Mouse (Mus musculus) heart, adult 2 months (tissue): ENCODE data around the gene Col16a1. TPM values are rescaled to one million over a fixed set of nuclear protein-coding genes. Genes with fewer than 3 reads are reported as not detected.
A peak's percentile ranks its signal among the peaks of the same experiment; 100 is the strongest.

ENCODE experiments used
- DNase-seq, 2 experiments: peaks; one replicate each; pipeline ENCODE4 v3.0.0; 2021
- H3K27ac ChIP-seq: fragments of 200-600 bp; 2 replicates; pipeline ENCODE4 v1.8.1; 2022
- H3K27me3 ChIP-seq: fragments of 200-500 bp; 2 replicates; pipeline ENCODE4 v1.6.1; 2012; ENCODE audit warnings: mild to moderate bottlenecking, low read length, inconsistent platforms, mixed read lengths; ENCODE audit not compliant: control insufficient read depth, insufficient read depth
- H3K36me3 ChIP-seq: fragments of 200-500 bp; 2 replicates; pipeline ENCODE4 v1.6.1; 2012; ENCODE audit warnings: low read length, inconsistent platforms; ENCODE audit not compliant: control insufficient read depth, insufficient read depth
- H3K4me1 ChIP-seq: fragments of 200-500 bp; 2 replicates; pipeline ENCODE4 v1.6.1; 2011; ENCODE audit warnings: low read length; ENCODE audit not compliant: control insufficient read depth, insufficient read depth
- H3K4me3 ChIP-seq: fragments of 200-600 bp; 2 replicates; pipeline ENCODE4 v1.8.1; 2022
- H3K79me2 ChIP-seq: fragments of 200-500 bp; replicated peaks from 2 replicates; pipeline ENCODE4 v1.6.1; 2012; ENCODE audit warnings: mild to moderate bottlenecking, inconsistent platforms, low read length, moderate library complexity, mixed read lengths; ENCODE audit not compliant: control insufficient read depth, insufficient read depth
- H3K9ac ChIP-seq: fragments of 200-500 bp; 2 replicates; pipeline ENCODE4 v1.6.1; 2012; ENCODE audit warnings: low read depth, mild to moderate bottlenecking, control low read depth, inconsistent platforms, low read length, mixed read lengths
- CTCF ChIP-seq: fragments of 200-600 bp; IDR thresholded peaks from 2 replicates; pipeline ENCODE4 v1.8.1; 2022; ENCODE audit warnings: antibody characterized with exemption, mild to moderate bottlenecking, moderate library complexity
- EP300 ChIP-seq: fragments of 200-500 bp; IDR thresholded peaks from 2 replicates; pipeline ENCODE4 v1.6.1; 2011; ENCODE audit warnings: low read depth, low read length, control low read depth; ENCODE audit not compliant: insufficient read depth
- POLR2A ChIP-seq: fragments of 200-500 bp; IDR thresholded peaks from 2 replicates; pipeline ENCODE4 v1.6.1; 2011; ENCODE audit warnings: mild to moderate bottlenecking, low read depth, low read length, control low read depth; ENCODE audit not compliant: insufficient read depth
- WGBS: fragments of 180-500 bp; shearing (Covaris S2); methylation state at CpG from one replicate; pipeline ENCODE4 v1.1.7; 2018; 5-methylcytosine and 5-hydroxymethylcytosine counted together
- intact Hi-C: fragments of 180-260 bp; cut with DNase I; formaldehyde crosslinking; loops from one replicate; pipeline ENCODE4 v1.15.1; 2025
- polyA plus RNA-seq: library from polyadenylated mRNA; depleted of rRNA; stranded (reverse); fragments of >200 nt; gene quantifications from 2 replicates; pipeline ENCODE4 v1.2.3, GENCODE M21; 2012
- total RNA-seq, 2 experiments: library from RNA; stranded (reverse); gene quantifications; 2 replicates each; pipeline ENCODE4 v1.2.3; 2021

Col16a1 gene
- total and polyA plus RNA-seq, 3 experiments = 5.0 to 8.4 (median 5.5) TPM

- peak overlapping the region; percentile 56 for H3K9ac ChIP-seq
- H3K4me1 ChIP-seq = peaks cover 7% of the 10 kb centered on the region
- peak; percentile 99 to 100 for DNase-seq
- H3K27ac ChIP-seq = peak overlapping the region; percentile 92
- H3K79me2 ChIP-seq = peaks cover 8% of the 10 kb centered on the region; the same call in 1 of the 2 replicates
- H3K4me3 ChIP-seq = peak overlapping the region; percentile 65
- no peaks in the 10 kb centered on the region for H3K27me3 ChIP-seq
- H3K36me3 ChIP-seq = peaks cover 2% of the 10 kb centered on the region; the same call in 1 of the 2 replicates
- WGBS = under 1% methylated on average over 39 of the region's 39 CpGs
- TF ChIP-seq POLR2A (peak; percentile 84), EP300 (no peak)
- intact Hi-C loops = no loop called here
Measured at GRCm38 (mm10) chr4:130107444-130108131, 59.9 kb downstream of the Col16a1 start.

DNA sequence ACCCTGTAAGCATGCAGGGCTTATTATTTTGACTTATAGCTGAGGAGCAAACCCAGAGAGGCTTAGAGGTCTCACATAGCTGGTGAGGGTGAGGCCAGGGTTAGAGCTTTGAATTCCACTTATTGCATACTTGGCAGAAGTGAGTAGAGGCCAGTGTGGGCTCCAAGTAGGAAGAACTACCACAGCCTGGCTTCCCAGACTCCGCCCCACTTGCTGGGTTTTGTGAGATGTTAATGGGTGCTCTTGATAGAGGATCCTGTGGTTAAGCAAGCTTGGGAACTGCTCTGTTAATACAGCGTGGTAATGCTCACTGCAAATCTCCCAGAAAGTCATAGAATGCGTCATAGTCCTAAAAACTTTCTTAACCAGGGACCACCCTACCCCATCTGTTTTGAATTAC, 61.3 kb downstream of the Col16a1 start:
- H3K4me1 ChIP-seq = peaks cover 7% of the 10 kb centered on the region
- H3K4me3 ChIP-seq = no peak overlapping the region
- intact Hi-C loops = no loop called here
- DNase-seq = no peak
- no peak for TF ChIP-seq POLR2A
- no peak for TF ChIP-seq EP300
- no peak for TF ChIP-seq CTCF
- H3K36me3 ChIP-seq = peaks cover 2% of the 10 kb centered on the region; the same call in 1 of the 2 replicates
- H3K9ac ChIP-seq = no peak overlapping the region
- peaks cover 9% of the 10 kb centered on the region; the same call in 1 of the 2 replicates for H3K79me2 ChIP-seq
- H3K27me3 ChIP-seq = no peaks in the 10 kb centered on the region
- no peak overlapping the region for H3K27ac ChIP-seq
- WGBS = 83% methylated on average over 3 of the region's 3 CpGs

DNA sequence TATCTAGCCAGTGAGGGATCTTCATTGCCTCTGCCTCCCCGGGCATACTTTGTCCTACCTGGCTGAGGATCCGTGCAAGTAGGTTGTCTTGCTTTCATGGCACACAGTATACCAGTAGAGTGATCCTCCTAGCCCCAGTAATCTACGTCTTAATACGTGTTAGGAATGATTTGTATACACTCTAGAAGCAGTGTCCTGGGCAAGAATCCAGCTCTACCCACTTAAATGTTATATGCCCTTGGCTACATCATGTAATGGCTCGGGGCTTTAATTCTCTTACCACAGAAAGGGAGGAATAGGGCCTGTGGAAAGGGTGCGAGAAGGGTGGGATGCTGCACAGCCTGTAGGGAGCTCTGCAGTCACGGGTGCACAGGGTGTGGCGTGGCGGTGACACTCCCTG, 62.0 kb downstream of the Col16a1 start:
- peaks cover 9% of the 10 kb centered on the region; the same call in 1 of the 2 replicates for H3K79me2 ChIP-seq
- no peak overlapping the region; the same call in 1 of the 2 replicates for H3K27ac ChIP-seq
- H3K36me3 ChIP-seq = peaks cover 2% of the 10 kb centered on the region; the same call in 1 of the 2 replicates
- peaks cover 7% of the 10 kb centered on the region for H3K4me1 ChIP-seq
- H3K4me3 ChIP-seq = no peak overlapping the region
- H3K27me3 ChIP-seq = no peaks in the 10 kb centered on the region
- no peak overlapping the region for H3K9ac ChIP-seq
- TF ChIP-seq EP300 (no peak), CTCF (no peak), POLR2A (no peak)
- intact Hi-C loops = no loop called here
- no peak for DNase-seq
- WGBS = 80% methylated on average over 9 of the region's 9 CpGs

GRCm38 (mm10) chr4:130110091-130110490, 62.5 kb downstream of the Col16a1 start:
- Histone ChIP-seq H3K9ac (no peak overlapping the region), H3K36me3 (peaks cover 2% of the 10 kb centered on the region; the same call in 1 of the 2 replicates), H3K4me1 (peaks cover 7% of the 10 kb centered on the region), H3K79me2 (peaks cover 9% of the 10 kb centered on the region; the same call in 1 of the 2 replicates), H3K27me3 (no peaks in the 10 kb centered on the region), H3K4me3 (no peak overlapping the region), H3K27ac (no peak overlapping the region; the same call in 1 of the 2 replicates)
- intact Hi-C loops = no loop called here
- no peak for DNase-seq
- WGBS = 58% methylated on average over 7 of the region's 7 CpGs
- TF ChIP-seq EP300 = no peak
- TF ChIP-seq CTCF = no peak
- no peak for TF ChIP-seq POLR2A

DNA sequence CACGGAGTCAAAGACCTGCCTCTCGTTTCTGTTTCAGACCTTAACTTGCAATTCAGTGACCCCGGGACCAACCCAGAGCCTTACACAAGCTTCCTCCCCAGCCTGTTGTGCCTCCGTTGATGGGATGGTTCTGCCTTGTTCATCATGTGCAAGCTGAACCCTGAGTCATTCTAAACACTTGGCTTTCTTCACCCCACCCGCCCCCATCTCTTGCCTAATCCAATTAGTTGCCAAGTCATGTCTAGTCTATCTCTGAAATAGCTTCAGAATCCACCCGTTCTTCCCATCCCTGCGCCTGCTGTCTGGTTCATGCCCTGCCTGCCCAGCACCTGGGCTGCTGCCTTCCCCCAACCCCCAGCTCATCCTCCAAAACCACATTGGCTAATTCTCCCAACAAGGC, 64.7 kb downstream of the Col16a1 start:
- H3K4me1 ChIP-seq = peaks cover 5% of the 10 kb centered on the region
- H3K36me3 ChIP-seq = peaks cover 2% of the 10 kb centered on the region; the same call in 1 of the 2 replicates
- peak; percentile 60 to 65 for DNase-seq
- H3K4me3 ChIP-seq = no peak overlapping the region
- TF ChIP-seq CTCF (no peak), EP300 (no peak), POLR2A (no peak)
- H3K79me2 ChIP-seq = peaks cover 12% of the 10 kb centered on the region
- no peak overlapping the region for H3K27ac ChIP-seq
- 68% methylated on average over 7 of the region's 7 CpGs for WGBS
- no peak overlapping the region for H3K9ac ChIP-seq
- intact Hi-C loops = no loop called here
- H3K27me3 ChIP-seq = no peaks in the 10 kb centered on the region

- no peak overlapping the region for H3K4me3 ChIP-seq
- DNase-seq = no peak
- TF ChIP-seq CTCF = no peak
- TF ChIP-seq POLR2A = no peak
- TF ChIP-seq EP300 = no peak
- intact Hi-C loops = no loop called here
- peaks cover 13% of the 10 kb centered on the region for H3K79me2 ChIP-seq
- no peaks in the 10 kb centered on the region for H3K27me3 ChIP-seq
- no peak overlapping the region for H3K9ac ChIP-seq
- H3K36me3 ChIP-seq = peaks cover 2% of the 10 kb centered on the region; the same call in 1 of the 2 replicates
- WGBS = 97% methylated on average over 1 of the region's 1 CpGs
- no peak overlapping the region for H3K27ac ChIP-seq
- peaks cover 5% of the 10 kb centered on the region for H3K4me1 ChIP-seq
Measured at GRCm38 (mm10) chr4:130112732-130113131, 65.1 kb downstream of the Col16a1 start.
